Mouse (Mus musculus): Measurements from ENCODE around the gene Cacna2d1. TPM values are rescaled to one million over a fixed set of nuclear protein-coding genes. Genes with fewer than 3 reads are reported as not detected.

The Cacna2d1 gene
- polyA plus RNA-seq, 1 experiment from 2014 or later: 29.8 TPM

- Histone ChIP-seq H3K9me3 (no peaks in the 10 kb centered on the region), H3K9ac (no peak overlapping the region), H3K27ac (replicated peaks) (no peak overlapping the region), H3K4me2 (no peak overlapping the region), H3K36me3 (no peaks in the 10 kb centered on the region), H3K4me1 (replicated peaks) (no peaks in the 10 kb centered on the region), H3K4me3 (no peak overlapping the region), H3K27me3 (no peaks in the 10 kb centered on the region)
- no peak for ATAC-seq (ENCODE audit: low FRiP score, low read depth)
- 76% methylated on average over 5 of the region's 5 CpGs for WGBS
Observed at GRCm38 (mm10) chr5:16314242-16314641, 379.8 kb downstream of the Cacna2d1 start.

GRCm38 (mm10) chr5:16315983-16316390, 381.5 kb downstream of the Cacna2d1 start:
- Histone ChIP-seq H3K27me3 (no peaks in the 10 kb centered on the region), H3K9ac (no peak overlapping the region), H3K4me3 (no peak overlapping the region), H3K36me3 (no peaks in the 10 kb centered on the region), H3K9me3 (no peaks in the 10 kb centered on the region), H3K4me2 (no peak overlapping the region), H3K4me1 (replicated peaks) (no peaks in the 10 kb centered on the region), H3K27ac (replicated peaks) (no peak overlapping the region)
- no peak for ATAC-seq (ENCODE audit: low FRiP score, low read depth)

GRCm38 (mm10) chr5:16317680-16318242, 383.3 kb downstream of the Cacna2d1 start:
- H3K27me3 ChIP-seq: no peaks in the 10 kb centered on the region
- no peak overlapping the region for H3K4me3 ChIP-seq
- no peaks in the 10 kb centered on the region for H3K9me3 ChIP-seq
- WGBS: 88% methylated on average over 4 of the region's 4 CpGs
- ATAC-seq (ENCODE audit: low FRiP score, low read depth): no peak
- no peak overlapping the region for H3K9ac ChIP-seq
- no peaks in the 10 kb centered on the region for H3K36me3 ChIP-seq
- no peak overlapping the region for H3K4me2 ChIP-seq
- H3K4me1 ChIP-seq (replicated peaks): no peaks in the 10 kb centered on the region
- no peak overlapping the region for H3K27ac ChIP-seq (replicated peaks)

GRCm38 (mm10) chr5:16326610-16327009, 392.1 kb downstream of the Cacna2d1 start:
- Histone ChIP-seq H3K36me3 (no peaks in the 10 kb centered on the region), H3K4me2 (no peak overlapping the region), H3K4me1 (replicated peaks) (no peaks in the 10 kb centered on the region), H3K9me3 (no peaks in the 10 kb centered on the region), H3K27ac (replicated peaks) (no peak overlapping the region), H3K4me3 (no peak overlapping the region), H3K9ac (no peak overlapping the region), H3K27me3 (no peaks in the 10 kb centered on the region)
- 83% methylated on average over 3 of the region's 3 CpGs for WGBS
- no peak for ATAC-seq (ENCODE audit: low FRiP score, low read depth)

GRCm38 (mm10) chr5:16345393-16345792, 410.9 kb downstream of the Cacna2d1 start:
- no peaks in the 10 kb centered on the region for H3K36me3 ChIP-seq
- no peaks in the 10 kb centered on the region for H3K9me3 ChIP-seq
- H3K4me1 ChIP-seq (replicated peaks): no peaks in the 10 kb centered on the region
- H3K27me3 ChIP-seq: no peaks in the 10 kb centered on the region
- H3K4me2 ChIP-seq: no peak overlapping the region
- no peak for ATAC-seq (ENCODE audit: low FRiP score, low read depth)
- no peak overlapping the region for H3K4me3 ChIP-seq
- H3K9ac ChIP-seq: no peak overlapping the region
- H3K27ac ChIP-seq (replicated peaks): no peak overlapping the region

- Histone ChIP-seq H3K4me1 (replicated peaks) (no peaks in the 10 kb centered on the region), H3K9me3 (no peaks in the 10 kb centered on the region), H3K9ac (no peak overlapping the region), H3K27me3 (no peaks in the 10 kb centered on the region), H3K27ac (replicated peaks) (no peak overlapping the region), H3K4me2 (no peak overlapping the region), H3K36me3 (0 out of 2 replicates have a peak, but pooled peaks cover 8% of the 10 kb centered on the region), H3K4me3 (no peak overlapping the region)
- no peak for ATAC-seq (ENCODE audit: low FRiP score, low read depth)
- 92% methylated on average over 3 of the region's 3 CpGs for WGBS
Observed at GRCm38 (mm10) chr5:16355816-16356215, 421.3 kb downstream of the Cacna2d1 start.

GRCm38 (mm10) chr5:16357709-16358108, 423.2 kb downstream of the Cacna2d1 start:
- Histone ChIP-seq H3K4me1 (replicated peaks) (no peaks in the 10 kb centered on the region), H3K27ac (replicated peaks) (no peak overlapping the region), H3K27me3 (no peaks in the 10 kb centered on the region), H3K9ac (no peak overlapping the region), H3K4me3 (no peak overlapping the region), H3K4me2 (no peak overlapping the region), H3K9me3 (no peaks in the 10 kb centered on the region), H3K36me3 (0 out of 2 replicates have a peak, but pooled peaks cover 8% of the 10 kb centered on the region)
- 85% methylated on average over 4 of the region's 4 CpGs for WGBS
- no peak for ATAC-seq (ENCODE audit: low FRiP score, low read depth)

GRCm38 (mm10) chr5:16362076-16362475, 427.6 kb downstream of the Cacna2d1 start:
- 0 out of 2 replicates have a peak, but pooled peaks cover 5% of the 10 kb centered on the region for H3K36me3 ChIP-seq
- H3K27me3 ChIP-seq: no peaks in the 10 kb centered on the region
- WGBS: 81% methylated on average over 2 of the region's 2 CpGs
- ATAC-seq (ENCODE audit: low FRiP score, low read depth): no peak
- no peaks in the 10 kb centered on the region for H3K4me1 ChIP-seq (replicated peaks)
- no peak overlapping the region for H3K9ac ChIP-seq
- H3K4me2 ChIP-seq: no peak overlapping the region
- no peak overlapping the region for H3K27ac ChIP-seq (replicated peaks)
- no peak overlapping the region for H3K4me3 ChIP-seq
- no peaks in the 10 kb centered on the region for H3K9me3 ChIP-seq

GRCm38 (mm10) chr5:16363171-16363570, 428.7 kb downstream of the Cacna2d1 start:
- Histone ChIP-seq H3K27me3 (no peaks in the 10 kb centered on the region), H3K9ac (no peak overlapping the region), H3K9me3 (no peaks in the 10 kb centered on the region), H3K4me1 (replicated peaks) (no peaks in the 10 kb centered on the region), H3K27ac (replicated peaks) (no peak overlapping the region), H3K4me2 (no peak overlapping the region), H3K36me3 (0 out of 2 replicates have a peak, but pooled peaks cover 3% of the 10 kb centered on the region), H3K4me3 (no peak overlapping the region)
- ATAC-seq (ENCODE audit: low FRiP score, low read depth): no peak
- WGBS: 82% methylated on average over 2 of the region's 2 CpGs

- Histone ChIP-seq H3K27me3 (no peaks in the 10 kb centered on the region), H3K4me1 (replicated peaks) (no peaks in the 10 kb centered on the region), H3K27ac (replicated peaks) (no peak overlapping the region), H3K9me3 (no peaks in the 10 kb centered on the region), H3K4me3 (no peak overlapping the region), H3K4me2 (no peak overlapping the region), H3K36me3 (no peaks in the 10 kb centered on the region), H3K9ac (no peak overlapping the region)
- ATAC-seq (ENCODE audit: low FRiP score, low read depth): no peak
- 83% methylated on average over 8 of the region's 8 CpGs for WGBS
Observed at GRCm38 (mm10) chr5:16370706-16371105, 436.2 kb downstream of the Cacna2d1 start.

- ATAC-seq (ENCODE audit: low FRiP score, low read depth): no peak
- H3K4me1 ChIP-seq (replicated peaks): no peaks in the 10 kb centered on the region
- no peaks in the 10 kb centered on the region for H3K9me3 ChIP-seq
- H3K36me3 ChIP-seq: no peaks in the 10 kb centered on the region
- H3K4me3 ChIP-seq: no peak overlapping the region
- 74% methylated on average over 4 of the region's 4 CpGs for WGBS
- H3K27ac ChIP-seq (replicated peaks): no peak overlapping the region
- H3K27me3 ChIP-seq: no peaks in the 10 kb centered on the region
- H3K9ac ChIP-seq: no peak overlapping the region
- H3K4me2 ChIP-seq: no peak overlapping the region
Observed at GRCm38 (mm10) chr5:16373966-16374365, 439.5 kb downstream of the Cacna2d1 start.

GRCm38 (mm10) chr5:16376329-16376908, 441.9 kb downstream of the Cacna2d1 start:
- Histone ChIP-seq H3K4me1 (replicated peaks) (no peaks in the 10 kb centered on the region), H3K4me2 (no peak overlapping the region), H3K27me3 (no peaks in the 10 kb centered on the region), H3K36me3 (no peaks in the 10 kb centered on the region), H3K4me3 (no peak overlapping the region), H3K9me3 (no peaks in the 10 kb centered on the region), H3K9ac (no peak overlapping the region), H3K27ac (replicated peaks) (no peak overlapping the region)
- ATAC-seq (ENCODE audit: low FRiP score, low read depth): no peak
- 94% methylated on average over 3 of the region's 3 CpGs for WGBS

GRCm38 (mm10) chr5:16410011-16410410, 475.5 kb downstream of the Cacna2d1 start:
- WGBS: 81% methylated on average over 8 of the region's 8 CpGs
- Histone ChIP-seq H3K9me3 (no peaks in the 10 kb centered on the region), H3K4me2 (no peak overlapping the region), H3K27me3 (no peaks in the 10 kb centered on the region), H3K4me3 (no peak overlapping the region), H3K9ac (no peak overlapping the region), H3K27ac (replicated peaks) (no peak overlapping the region), H3K36me3 (no peaks in the 10 kb centered on the region), H3K4me1 (replicated peaks) (no peaks in the 10 kb centered on the region)
- no peak for ATAC-seq (ENCODE audit: low FRiP score, low read depth)

All from hindbrain, embryonic 15.5 days (tissue).